Mouse (Mus musculus): Measurements from ENCODE around the gene Cep83.

- TF ChIP-seq CTCF (IDR thresholded peaks at IDR 0.05; ENCODE audit: borderline replicate concordance, insufficient read depth, low read depth, low read length) (no peak), POLR2A (IDR thresholded peaks at IDR 0.05; ENCODE audit: borderline replicate concordance, insufficient read depth, low read length) (no peak)
Measured at GRCm38 (mm10) chr10:94664036-94664435, 24.4 kb upstream of the Cep83 start.
